In the genomic region with DNA sequence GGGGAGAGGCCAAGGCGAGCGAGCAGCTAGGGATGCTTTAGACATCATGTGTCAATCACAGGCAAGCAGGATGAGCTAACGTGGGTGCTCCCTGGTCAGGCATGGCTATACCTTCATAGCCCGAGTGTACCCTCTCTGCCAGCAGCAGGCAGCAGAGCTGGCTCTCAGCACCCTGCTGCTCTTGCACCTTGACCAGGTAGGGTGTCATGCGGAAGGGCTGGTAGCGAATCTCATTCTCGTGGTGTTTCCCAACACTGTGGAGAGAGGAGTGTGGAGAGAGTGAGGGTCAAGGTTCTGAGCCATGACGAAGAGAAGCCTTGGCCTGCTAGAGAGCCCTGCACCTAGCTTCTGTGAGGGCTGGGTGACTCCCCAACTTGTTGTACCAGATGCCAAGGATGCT, we compare ENCODE assay signal across 21 mouse cellular contexts.
"Had no signal": no experiment of that assay in that cellular context is flagged by ENCODE, and none has a peak within 500 bp of the region (broad histone marks: within the 10 kb centered on the region; RNA-seq: fewer than 3 reads in every experiment).

No protein-coding gene starts in this region.

- H3K27ac ChIP-seq: hindbrain, postnatal 0 days; layer of hippocampus, adult 2 months; limb, embryonic 10.5 days; limb, embryonic 13.5 days; liver, embryonic 13.5 days; neural tube, embryonic 12.5 days; neural tube, embryonic 15.5 days; stomach, embryonic 15.5 days had no signal

- DNase-seq: kidney, postnatal 14 days; layer of hippocampus, adult 9-11 months; liver, embryonic 13.5 days; lung, adult 2 months; lung, postnatal 14 days; lung, postnatal 4 days; midbrain, embryonic 14.5 days; right cerebral cortex, adult 18-20 months; right cerebral cortex, postnatal 14 days; right cerebral cortex, postnatal 4 days; spleen, adult 18-20 months; thymus, postnatal 25 days had no signal

- H3K4me2 ChIP-seq: limb, embryonic 13.5 days; liver, embryonic 13.5 days; midbrain, embryonic 11.5 days; neural tube, embryonic 12.5 days; neural tube, embryonic 15.5 days; stomach, embryonic 15.5 days had no signal

- ATAC-seq: hindbrain, postnatal 0 days; inflammation-experienced regulatory T-cells, adult 6 months had no signal

- H3K9me3 ChIP-seq: limb, embryonic 10.5 days; limb, embryonic 13.5 days; liver, embryonic 13.5 days; neural tube, embryonic 12.5 days; neural tube, embryonic 15.5 days; stomach, embryonic 15.5 days had no signal

- H3K36me3 ChIP-seq: limb, embryonic 10.5 days had no signal

- H3K27me3 ChIP-seq: limb, embryonic 13.5 days; liver, embryonic 13.5 days; neural tube, embryonic 12.5 days; neural tube, embryonic 15.5 days; stomach, embryonic 15.5 days had no signal

- H3K9ac ChIP-seq: limb, embryonic 13.5 days; liver, embryonic 13.5 days; neural tube, embryonic 12.5 days; neural tube, embryonic 15.5 days; stomach, embryonic 15.5 days had no signal

- H3K4me1 ChIP-seq: neural tube, embryonic 12.5 days had no signal

- H3K4me3 ChIP-seq: layer of hippocampus, adult 2 months; limb, embryonic 10.5 days; limb, embryonic 13.5 days; liver, embryonic 13.5 days; neural tube, embryonic 12.5 days; neural tube, embryonic 15.5 days; stomach, embryonic 15.5 days had no signal
